Mouse (Mus musculus) urinary bladder, postnatal 10 days (tissue): ENCODE measurements around the gene Gm20388.

Experiments
- DNase-seq: peaks from one replicate; pipeline ENCODE4 v3.0.0; 2022; ENCODE audit warnings: low spot score

Gm20388 gene

DNA sequence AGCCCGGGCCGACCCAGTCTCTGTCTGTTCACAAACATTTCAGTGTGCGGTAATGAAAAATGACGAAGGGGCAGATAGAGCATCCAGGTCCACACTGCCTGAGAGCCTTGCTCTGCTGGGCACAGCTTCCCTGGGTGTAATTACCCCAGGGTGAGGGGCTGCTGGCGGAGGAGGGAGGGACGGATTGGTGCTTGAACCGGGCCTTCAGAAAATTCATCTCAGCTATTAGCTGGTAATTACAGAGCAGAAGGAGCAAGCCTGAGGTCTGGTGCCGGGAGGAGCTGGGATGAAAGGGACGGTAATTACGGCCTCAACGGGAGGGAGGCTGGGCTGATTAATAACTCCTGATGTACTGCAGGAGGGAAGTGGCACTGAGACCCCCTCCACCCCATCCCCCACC, 639.3 kb downstream of the Gm20388 start:
- no peak for DNase-seq

DNA sequence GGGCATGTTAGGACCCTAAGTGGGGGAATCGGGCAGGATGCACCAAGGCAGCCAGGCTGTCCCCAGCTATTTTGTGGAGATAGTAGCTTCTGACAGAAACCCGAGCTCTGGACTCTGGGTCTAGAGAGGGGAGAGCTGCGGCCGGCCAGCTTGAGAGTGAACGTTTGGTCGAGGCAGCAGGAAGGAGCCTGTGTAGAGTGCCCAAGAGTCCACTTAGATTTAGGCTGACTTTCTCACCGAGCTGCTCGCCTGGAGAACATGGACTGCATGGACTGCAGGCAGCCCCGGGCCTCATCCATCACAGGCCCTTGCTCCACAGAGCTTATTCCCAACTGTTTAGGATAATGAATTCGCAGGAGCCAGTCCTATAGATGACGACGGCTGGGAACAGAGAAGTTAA, 639.8 kb downstream of the Gm20388 start:
- DNase-seq: no peak

- DNase-seq: no peak
Observed at GRCm38 (mm10) chr8:120550937-120551676, 640.5 kb downstream of the Gm20388 start.

DNA sequence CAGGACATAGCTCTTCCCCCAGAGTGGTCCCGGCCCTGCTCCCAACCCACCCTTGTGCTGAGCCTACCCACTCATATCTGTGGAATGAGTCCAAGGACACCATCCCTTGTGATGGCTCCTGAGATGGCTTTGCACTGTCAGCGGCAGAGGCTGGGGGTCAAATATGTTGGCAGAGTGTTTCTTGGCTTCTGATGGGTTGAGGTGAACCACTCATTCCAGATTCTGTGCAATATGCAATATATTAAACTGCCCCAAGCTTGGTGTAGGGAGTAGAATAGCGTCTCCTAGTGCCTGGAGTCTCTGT, 641.0 kb downstream of the Gm20388 start:
- no peak for DNase-seq

DNA sequence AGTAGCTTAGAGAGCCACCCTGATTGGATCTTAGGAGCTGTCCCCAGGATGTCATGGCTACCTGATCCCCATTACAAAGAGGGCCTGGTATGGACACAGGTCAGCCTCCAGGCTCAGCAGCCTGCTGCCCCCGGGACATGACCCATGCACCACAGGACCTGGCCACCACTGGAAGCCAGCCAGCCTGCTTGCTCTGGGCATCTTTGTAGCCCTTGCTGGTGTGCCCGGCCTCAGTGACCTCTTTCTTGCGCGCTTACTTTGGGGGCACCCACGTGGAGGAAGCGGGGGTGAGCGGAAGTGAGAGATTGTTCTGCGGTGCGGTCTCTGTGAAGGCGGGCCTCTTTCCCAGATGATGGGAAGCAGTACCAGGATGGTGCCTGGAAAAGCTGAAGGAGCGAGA, 641.9 kb downstream of the Gm20388 start:
- DNase-seq: no peak

- no peak for DNase-seq
Observed at GRCm38 (mm10) chr8:120553441-120554123, 642.9 kb downstream of the Gm20388 start.

GRCm38 (mm10) chr8:120554466-120555039, 643.9 kb downstream of the Gm20388 start:
- no peak for DNase-seq

DNA sequence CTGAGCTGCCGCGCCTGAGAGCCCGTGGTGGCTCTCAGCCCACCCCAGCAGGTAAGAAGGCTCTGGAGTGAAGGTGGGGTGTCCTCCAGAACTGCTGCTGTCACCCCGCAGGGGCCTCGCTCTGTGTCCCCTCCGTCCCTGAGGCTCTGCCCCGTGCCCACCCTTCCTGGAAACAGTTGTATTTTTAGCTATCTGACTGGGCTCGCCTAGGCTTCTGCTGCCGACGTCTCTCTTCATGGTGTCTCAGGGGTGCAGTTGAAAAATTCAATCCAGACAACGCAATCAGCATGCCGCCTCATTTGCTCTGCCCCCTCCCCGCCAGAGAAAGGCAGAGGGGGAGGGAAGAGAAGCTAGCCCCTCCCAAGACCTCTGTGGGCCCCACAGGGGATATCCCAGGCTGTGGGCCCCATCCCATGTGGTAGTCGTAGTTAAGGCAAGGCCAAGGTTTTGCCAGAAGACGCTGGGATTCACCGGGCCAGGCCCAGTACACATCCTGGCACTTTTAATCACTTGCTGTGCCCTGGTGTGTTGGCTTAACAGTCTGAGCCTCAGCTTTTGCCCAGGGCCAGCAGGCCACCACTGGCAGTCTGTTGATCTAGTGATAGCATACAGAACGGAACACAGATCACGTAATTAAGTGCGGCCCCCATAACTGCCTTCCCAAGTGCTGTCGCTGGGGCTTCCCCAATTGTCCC, 645.7 kb downstream of the Gm20388 start:
- DNase-seq: no peak

DNA sequence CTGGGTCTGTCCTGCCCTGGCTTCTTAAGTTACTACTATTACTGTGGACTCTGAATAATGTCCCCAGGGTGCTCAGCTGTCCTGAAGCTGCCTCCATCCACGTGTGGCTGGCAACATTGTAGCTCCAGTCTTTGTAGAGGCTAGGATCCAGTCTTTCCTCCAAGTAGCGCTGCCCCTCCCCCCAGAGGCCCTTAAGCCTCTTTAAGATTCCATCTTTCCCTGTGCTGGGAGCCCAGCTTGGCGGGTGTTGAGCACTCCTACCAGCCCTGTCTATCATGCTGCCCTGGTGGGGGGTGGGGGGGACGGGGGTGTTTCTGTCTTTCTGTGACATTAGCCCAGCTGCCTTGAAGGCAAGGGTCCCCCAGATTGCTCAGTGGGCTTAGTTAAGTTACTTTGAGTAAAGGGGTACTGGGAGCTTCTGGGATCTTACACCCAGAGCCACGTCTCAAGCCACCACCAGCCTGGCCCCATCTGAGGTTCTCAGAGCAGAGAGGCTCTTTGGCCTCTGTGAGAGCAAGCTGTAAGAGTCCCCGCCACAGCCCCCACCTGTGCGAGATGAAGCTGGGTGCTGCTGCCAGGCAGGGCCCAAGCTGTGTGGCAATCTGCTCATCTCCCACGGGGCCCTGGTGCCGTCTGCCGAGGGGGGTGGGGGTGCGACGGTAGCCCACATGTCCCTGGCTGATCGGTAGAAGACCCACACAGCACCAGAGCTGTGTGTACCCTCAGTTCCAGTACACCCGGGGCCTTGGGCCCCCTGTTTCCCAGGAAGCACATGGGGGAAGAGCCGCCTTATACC, 646.7 kb downstream of the Gm20388 start:
- DNase-seq: no peak

DNA sequence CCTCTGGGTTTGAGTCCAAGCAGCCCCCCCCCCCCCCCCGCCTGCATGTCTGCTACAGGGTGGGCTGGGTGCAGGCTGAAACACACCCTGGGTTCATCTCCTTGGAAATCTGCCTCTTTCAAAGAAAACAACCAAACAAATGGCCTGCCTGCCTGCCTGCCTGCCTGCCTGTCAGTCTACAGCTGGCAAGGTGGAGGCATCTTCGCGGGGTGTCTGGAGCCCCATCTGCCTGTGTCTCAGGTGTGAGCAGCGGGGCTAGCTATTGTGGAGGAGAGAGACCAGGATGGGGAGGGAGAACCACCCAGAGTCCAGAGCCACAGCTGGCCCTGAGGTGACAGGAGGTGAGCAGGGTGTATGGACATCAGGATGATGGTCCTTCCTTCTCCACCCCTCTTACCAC, 647.5 kb downstream of the Gm20388 start:
- DNase-seq: no peak

GRCm38 (mm10) chr8:120559654-120560053, 649.0 kb downstream of the Gm20388 start:
- DNase-seq: no peak

DNA sequence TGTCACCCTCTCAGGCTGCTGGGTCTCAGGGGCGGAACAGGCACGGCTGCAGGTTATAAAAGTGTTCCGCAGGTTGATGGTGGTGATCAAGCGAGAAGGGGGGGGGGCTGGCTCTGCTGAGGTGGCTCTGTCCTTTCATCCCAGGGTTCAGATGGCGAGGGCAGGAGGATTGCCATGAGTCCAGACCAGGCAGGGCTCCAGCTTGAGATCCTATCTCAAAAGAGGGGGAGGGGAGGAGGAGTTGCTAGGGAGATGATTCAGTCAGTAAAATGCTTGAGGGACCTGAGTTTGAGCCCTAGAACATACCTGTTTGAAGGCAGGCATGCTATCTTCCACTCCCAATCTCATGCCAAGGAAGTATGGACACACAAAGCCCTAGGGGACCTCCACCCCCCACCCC, 649.9 kb downstream of the Gm20388 start:
- no peak for DNase-seq

- DNase-seq: no peak
Observed at GRCm38 (mm10) chr8:120561539-120562435, 651.1 kb downstream of the Gm20388 start.

DNA sequence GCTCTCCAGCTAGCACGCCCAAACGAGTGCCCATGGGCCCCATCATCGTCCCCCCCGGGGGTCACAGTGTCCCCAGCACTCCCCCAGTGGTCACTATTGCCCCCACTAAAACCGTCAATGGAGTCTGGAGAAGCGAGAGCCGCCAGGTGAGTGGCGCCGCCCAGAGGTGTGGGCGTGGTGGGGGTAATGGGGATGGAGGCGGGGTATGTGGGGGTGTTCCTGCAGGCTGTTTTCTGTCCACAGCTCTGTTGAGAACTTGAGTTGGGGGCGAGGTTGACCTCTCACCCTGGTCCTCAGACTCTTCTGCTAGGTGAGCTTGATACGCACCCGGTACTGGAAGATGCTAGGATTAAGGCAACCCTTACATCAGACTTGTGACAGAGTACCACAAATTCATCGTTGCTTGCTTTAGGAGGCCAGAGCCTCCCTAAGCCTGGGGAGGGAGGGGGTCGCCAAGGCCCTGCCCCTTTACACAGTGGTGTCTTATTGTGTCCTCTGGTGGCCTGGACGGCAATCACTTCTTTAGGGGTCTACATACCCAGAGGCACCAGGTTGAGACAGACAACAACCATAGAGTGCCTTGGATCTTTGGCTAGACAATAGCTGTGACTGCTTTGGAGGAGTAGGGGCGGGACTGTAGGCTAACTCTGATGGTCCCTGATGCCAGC, 652.2 kb downstream of the Gm20388 start:
- DNase-seq: no peak

DNA sequence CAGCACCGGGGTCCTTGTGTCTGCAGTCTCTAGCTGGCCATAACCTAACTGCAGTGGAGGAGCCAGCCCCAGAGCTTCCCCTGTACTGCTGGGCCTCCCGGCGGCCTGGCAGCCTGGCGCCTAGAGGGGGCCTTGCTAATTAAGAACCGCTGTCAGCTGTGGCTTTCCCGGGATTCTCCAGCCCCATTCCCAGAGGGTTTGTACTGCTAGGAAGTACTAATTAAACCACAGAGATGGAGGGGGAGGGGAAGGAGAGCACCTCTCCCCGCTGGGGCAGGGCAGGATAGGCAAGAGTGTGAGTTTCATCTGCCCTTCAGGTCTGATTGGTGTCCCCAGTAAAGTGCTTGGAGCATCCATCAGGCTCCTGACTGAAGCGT, 652.7 kb downstream of the Gm20388 start:
- no peak for DNase-seq

GRCm38 (mm10) chr8:120563851-120564837, 653.5 kb downstream of the Gm20388 start:
- no peak for DNase-seq

DNA sequence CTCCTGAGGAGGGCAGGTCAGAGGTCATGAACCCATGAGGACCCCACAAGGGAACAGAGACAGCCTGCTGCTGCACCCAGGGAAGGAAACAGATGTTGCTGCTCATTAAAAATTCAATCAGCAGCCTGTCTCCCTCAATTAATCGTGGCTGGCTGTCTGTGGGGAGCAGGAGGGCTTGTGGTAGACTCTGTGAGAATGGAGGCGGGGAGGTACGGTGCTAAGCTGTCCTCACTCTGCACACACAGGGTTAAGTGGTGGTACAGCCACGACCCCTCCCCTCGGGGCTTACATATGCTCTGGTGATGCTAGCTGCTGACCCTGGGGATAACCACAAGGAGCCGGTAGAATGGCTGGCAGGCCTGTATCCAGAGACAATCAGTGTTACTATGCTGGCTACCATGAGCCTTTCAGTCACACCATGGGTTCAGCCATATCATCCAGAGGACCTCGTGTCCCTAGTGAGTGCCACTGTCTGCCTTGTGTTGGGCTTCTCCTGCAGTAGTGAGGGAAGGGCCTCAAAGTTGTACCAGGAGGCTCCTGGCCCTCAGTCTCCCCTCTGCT, 654.6 kb downstream of the Gm20388 start:
- DNase-seq: no peak

DNA sequence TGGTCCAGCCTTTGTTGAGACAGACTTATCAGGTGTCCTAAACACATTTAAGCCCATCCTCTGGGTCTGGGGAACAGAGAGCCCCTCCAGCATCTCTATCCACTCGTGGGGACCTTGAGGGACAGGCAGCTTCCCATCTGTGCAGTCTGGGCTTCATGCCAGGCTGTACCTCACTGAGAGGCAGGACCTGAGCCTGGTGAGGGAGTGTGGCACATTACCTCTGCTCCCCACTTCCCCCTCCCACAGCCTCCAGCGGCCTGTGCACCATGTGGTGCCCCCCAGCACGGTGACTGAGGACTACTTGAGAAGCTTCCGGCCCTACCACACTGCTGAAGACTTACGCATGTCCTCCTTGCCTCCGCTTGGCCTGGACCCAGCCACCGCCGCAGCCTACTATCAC, 656.0 kb downstream of the Gm20388 start:
- DNase-seq: no peak

- no peak for DNase-seq
Observed at GRCm38 (mm10) chr8:120567731-120568130, 657.1 kb downstream of the Gm20388 start.
